Mouse (Mus musculus) stomach, embryonic 16.5 days (tissue): ENCODE results near the gene Tmem8b. TPM values are rescaled to one million over a fixed set of nuclear protein-coding genes. Genes with fewer than 3 reads are reported as not detected.

Source experiments
- ATAC-seq: fragments of 200-750 bp; cut with Nextera tagmentation; 2 replicates; pipeline ENCODE4 v1.8.0; 2017; ENCODE audit warnings: moderate number of reproducible peaks, moderate TSS enrichment; ENCODE audit not compliant: insufficient read depth, low FRiP score
- H3K27ac ChIP-seq: fragments of 300-500 bp; sonication (generic); 2 replicates; pipeline ENCODE4 v1.5.1; 2014; ENCODE audit warnings: low read length
- H3K27me3 ChIP-seq: fragments of 300-500 bp; sonication (generic); 2 replicates; pipeline ENCODE4 v1.6.1; 2014; ENCODE audit warnings: low read length, control low read depth, mixed read lengths; ENCODE audit not compliant: control insufficient read depth, insufficient read depth
- H3K36me3 ChIP-seq: fragments of 300-500 bp; sonication (generic); 2 replicates; pipeline ENCODE4 v1.6.1; 2014; ENCODE audit warnings: low read length; ENCODE audit not compliant: control insufficient read depth, insufficient read depth
- H3K4me1 ChIP-seq: fragments of 300-500 bp; sonication (generic); 2 replicates; pipeline ENCODE4 v1.6.1; 2014; ENCODE audit warnings: low read length, control low read depth, mixed read lengths; ENCODE audit not compliant: control insufficient read depth, insufficient read depth
- H3K4me2 ChIP-seq: fragments of 300-500 bp; sonication (generic); 2 replicates; pipeline ENCODE4 v1.6.1; 2014; ENCODE audit warnings: low read depth, low read length, mixed read lengths
- H3K4me3 ChIP-seq: fragments of 300-500 bp; sonication (generic); replicated peaks from 2 replicates; pipeline ENCODE4 v1.5.1; 2014; ENCODE audit warnings: mild to moderate bottlenecking, low read length
- H3K9ac ChIP-seq: fragments of 300-500 bp; sonication (generic); 2 replicates; pipeline ENCODE4 v1.6.1; 2014; ENCODE audit warnings: low read length
- H3K9me3 ChIP-seq: fragments of 300-500 bp; sonication (generic); replicated peaks from 2 replicates; pipeline ENCODE4 v1.6.1; 2016; ENCODE audit warnings: low read length, control low read depth; ENCODE audit not compliant: control insufficient read depth
- WGBS: fragments of 180-500 bp; shearing (Covaris S2); extraction: QIAGEN DNeasy Blood & Tissue Kit; methylation state at CpG from one replicate; pipeline ENCODE4 v1.1.7; 2014; 5-methylcytosine and 5-hydroxymethylcytosine counted together
- microRNA-seq: library from miRNA; unstranded; fragments of <30 nt; microRNA quantifications from one replicate; pipeline ENCODE4, GENCODE M21; 2016
- polyA plus RNA-seq: library from polyadenylated mRNA; unstranded; fragments of >200 nt; fragmentation: Nextera tagmentation; extraction: Ambion mirVana; gene quantifications from 2 replicates; pipeline ENCODE4 v1.2.1, GENCODE M21; 2015

Gene Tmem8b
- polyA plus RNA-seq, 1 experiment from 2014 or later, result 3.5 TPM

GRCm38 (mm10) chr4:43733186-43733585 lies 64.4 kb downstream of the Tmem8b start:
- Histone ChIP-seq H3K27ac (no peak overlapping the region), H3K9ac (no peak overlapping the region), H3K27me3 (no peaks in the 10 kb centered on the region), H3K9me3 (no peaks in the 10 kb centered on the region), H3K4me1 (peaks cover 25% of the 10 kb centered on the region), H3K36me3 (no peaks in the 10 kb centered on the region), H3K4me3 (no peak overlapping the region), H3K4me2 (no peak overlapping the region)
- 81% methylated on average over 5 of the region's 5 CpGs for WGBS
- ATAC-seq, result no peak

- Histone ChIP-seq H3K9ac (no peak overlapping the region), H3K4me1 (no peaks in the 10 kb centered on the region), H3K9me3 (no peaks in the 10 kb centered on the region), H3K4me2 (no peak overlapping the region), H3K4me3 (no peak overlapping the region), H3K36me3 (no peaks in the 10 kb centered on the region), H3K27ac (no peak overlapping the region), H3K27me3 (no peaks in the 10 kb centered on the region)
- no peak for ATAC-seq
- 81% methylated on average over 6 of the region's 6 CpGs for WGBS
Observed at GRCm38 (mm10) chr4:43737144-43737543, 68.4 kb downstream of the Tmem8b start.

GRCm38 (mm10) chr4:43738989-43739674 lies 70.4 kb downstream of the Tmem8b start:
- Histone ChIP-seq H3K36me3 (no peaks in the 10 kb centered on the region), H3K9ac (no peak overlapping the region), H3K27ac (no peak overlapping the region), H3K4me3 (no peak overlapping the region), H3K4me2 (no peak overlapping the region), H3K9me3 (no peaks in the 10 kb centered on the region), H3K4me1 (no peaks in the 10 kb centered on the region), H3K27me3 (no peaks in the 10 kb centered on the region)
- no peak for ATAC-seq
- WGBS, result 58% methylated on average over 8 of the region's 8 CpGs

- Histone ChIP-seq H3K4me3 (no peak overlapping the region), H3K4me1 (no peaks in the 10 kb centered on the region), H3K36me3 (no peaks in the 10 kb centered on the region), H3K4me2 (no peak overlapping the region), H3K27me3 (no peaks in the 10 kb centered on the region), H3K9ac (no peak overlapping the region), H3K27ac (no peak overlapping the region), H3K9me3 (no peaks in the 10 kb centered on the region)
- ATAC-seq, result no peak; the same call in 1 of the 2 replicates
- WGBS, result 54% methylated on average over 5 of the region's 5 CpGs
Observed at GRCm38 (mm10) chr4:43741526-43741925, 72.8 kb downstream of the Tmem8b start.

Small RNA genes within 50 kb of the gene (microRNA-seq; reads per million reads assigned to microRNA genes)
- not detected for gene Gm25262

Other genes with a start within 250 kb of the Tmem8b start
- not detected in 2 replicates for gene Fam166b, start 239.8 kb upstream of the Tmem8b start, polyA plus RNA-seq
- gene Tesk1, start 227.0 kb upstream of the Tmem8b start, polyA plus RNA-seq, result 1.7 TPM in 2 replicates
- 2.6 and 3.5 TPM in 2 replicates for gene Cd72, start 214.3 kb upstream of the Tmem8b start, polyA plus RNA-seq
- gene Sit1, start 185.2 kb upstream of the Tmem8b start, polyA plus RNA-seq, result not detected in 2 replicates
- gene Ccdc107, start 176.1 kb upstream of the Tmem8b start, polyA plus RNA-seq, result 106 and 113 TPM in 2 replicates
- gene Arhgef39, start 169.3 kb upstream of the Tmem8b start, polyA plus RNA-seq, result 45.0 and 46.1 TPM in 2 replicates
- gene Car9, start 162.0 kb upstream of the Tmem8b start, polyA plus RNA-seq, result 22.3 and 22.9 TPM in 2 replicates
- gene Tpm2, start 145.2 kb upstream of the Tmem8b start, polyA plus RNA-seq, result 1,306 and 1,388 TPM in 2 replicates
- 71.4 and 84.7 TPM in 2 replicates for gene Creb3, start 106.6 kb upstream of the Tmem8b start, polyA plus RNA-seq
- 62.6 and 64.8 TPM in 2 replicates for gene Tln1, start 106.3 kb upstream of the Tmem8b start, polyA plus RNA-seq
- gene Rgp1, start 90.3 kb upstream of the Tmem8b start, polyA plus RNA-seq, result 25.9 and 37.2 TPM in 2 replicates
- gene Gba2, start 90.1 kb upstream of the Tmem8b start, polyA plus RNA-seq, result 14.2 and 15.6 TPM in 2 replicates
- gene Msmp, start 84.5 kb upstream of the Tmem8b start, polyA plus RNA-seq, result 0.48 and 0.95 TPM in 2 replicates
- gene Npr2, start 37.0 kb upstream of the Tmem8b start, polyA plus RNA-seq, result 8.9 and 9.6 TPM in 2 replicates
- 1.3 TPM in 2 replicates for gene Spag8, start 15.4 kb upstream of the Tmem8b start, polyA plus RNA-seq
- 97.0 and 101 TPM in 2 replicates for gene Hint2, start 12.5 kb upstream of the Tmem8b start, polyA plus RNA-seq
- 2.6 and 3.2 TPM in 2 replicates for gene Fam221b, start 174 bp downstream of the Tmem8b start, polyA plus RNA-seq
- gene Olfr70, start 31.8 kb downstream of the Tmem8b start, polyA plus RNA-seq, result not detected in 2 replicates
- gene Olfr71, start 41.3 kb downstream of the Tmem8b start, polyA plus RNA-seq, result not detected in 2 replicates
- 1.6 and 2.2 TPM in 2 replicates for gene Hrct1, start 58.2 kb downstream of the Tmem8b start, polyA plus RNA-seq
- gene Spaar, start 61.1 kb downstream of the Tmem8b start, polyA plus RNA-seq, result 0.05 and 0.06 TPM in 2 replicates
- gene Olfr159, start 102.0 kb downstream of the Tmem8b start, polyA plus RNA-seq, result not detected in 2 replicates
- gene Olfr156, start 154.9 kb downstream of the Tmem8b start, polyA plus RNA-seq, result not detected in 2 replicates
- gene Olfr157, start 171.2 kb downstream of the Tmem8b start, polyA plus RNA-seq, result not detected in 2 replicates
- gene Olfr155, start 182.6 kb downstream of the Tmem8b start, polyA plus RNA-seq, result not detected in 2 replicates
- gene Reck, start 206.6 kb downstream of the Tmem8b start, polyA plus RNA-seq, result 23.8 and 25.4 TPM in 2 replicates